ENCODE assay signal across 1 mouse cellular context in the genomic region with DNA sequence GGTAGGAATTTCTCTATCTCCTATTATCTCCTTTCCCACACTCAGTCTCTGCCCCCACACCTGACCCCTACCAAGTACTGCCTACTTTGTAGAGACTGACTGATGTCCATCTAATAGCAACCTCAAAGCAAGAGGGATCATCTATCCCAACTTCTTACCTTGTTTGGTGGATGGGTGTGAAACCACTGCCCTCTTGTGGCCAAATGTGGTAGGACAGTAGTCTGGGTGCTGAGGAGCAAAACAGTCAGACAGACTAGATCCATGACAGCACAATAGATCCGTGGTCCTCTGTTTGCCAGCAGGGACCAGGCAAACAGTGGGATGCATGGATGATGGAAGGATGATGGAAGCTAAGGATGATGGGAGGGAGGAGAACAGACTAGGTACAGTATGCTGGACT.
A peak's percentile ranks its signal among the peaks of the same experiment; 100 is the strongest.
TF ChIP-seq lines count a peak whose summit lies in the region.

No protein-coding gene starts in this region.

TF ChIP-seq in MEL, 35 proteins besides CTCF, POLR2A, EP300 and RAD21:
- TF ChIP-seq TBP (IDR thresholded peaks at IDR 0.05; ENCODE audit: low read depth, low read length) (0 out of 2 replicates have a peak, but pooled peaks have one; percentile 22), POLR2AphosphoS2 (IDR thresholded peaks at IDR 0.05; ENCODE audit: low read length) (peak; percentile 60; the same call in 1 of the 2 replicates), MAZ (IDR thresholded peaks at IDR 0.05; ENCODE audit: low read depth, low read length) (peak; percentile 63; the same call in 1 of the 2 replicates), USF2 (IDR thresholded peaks at IDR 0.05; ENCODE audit: borderline replicate concordance in 1 of 2, insufficient read depth in 1 of 2, low read depth in 1 of 2, low read length in 2 of 2) (no peak), ZC3H11A (IDR thresholded peaks at IDR 0.05; ENCODE audit: low read depth, low read length) (0 out of 2 replicates have a peak, but pooled peaks have one; percentile 26), ETS1 (IDR thresholded peaks at IDR 0.05; ENCODE audit: low read depth, low read length) (no peak), JUND (IDR thresholded peaks at IDR 0.05; ENCODE audit: low read depth, low read length) (no peak), CHD2 (IDR thresholded peaks at IDR 0.05; ENCODE audit: low read length) (no peak), RCOR1 (IDR thresholded peaks at IDR 0.05; ENCODE audit: low read depth, low read length) (no peak), TCF12 (IDR thresholded peaks at IDR 0.05; ENCODE audit: low read depth, low read length) (no peak), SMC3 (IDR thresholded peaks at IDR 0.05; ENCODE audit: low read depth, low read length) (peak; percentile 44), MAX (IDR thresholded peaks at IDR 0.05; ENCODE audit: low read length) (no peak), USF1 (IDR thresholded peaks at IDR 0.05; ENCODE audit: low read depth, low read length) (no peak), NELFE (IDR thresholded peaks at IDR 0.05; ENCODE audit: low read depth, low read length) (no peak)
